In the genomic region with DNA sequence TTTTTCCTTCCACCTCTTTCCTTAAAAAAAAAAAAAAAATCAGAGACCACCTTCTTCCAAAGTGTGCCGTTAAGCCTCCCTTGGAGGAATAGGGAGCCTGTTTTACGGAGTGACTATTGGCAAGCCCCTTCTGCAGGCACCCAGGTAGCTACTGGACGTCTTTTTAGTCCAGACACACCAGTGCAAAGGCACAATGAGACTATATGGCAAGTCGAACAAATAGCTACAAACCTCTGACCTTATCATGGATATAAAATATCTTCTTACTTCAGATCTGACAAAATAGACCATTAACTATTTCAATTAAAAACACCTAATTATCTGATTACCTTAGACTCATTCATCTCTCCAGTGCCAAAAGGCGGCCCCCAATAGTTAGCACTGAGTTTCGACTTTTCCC, we compare ENCODE assay signal across 7 mouse cellular contexts. TPM values are rescaled to one million over a fixed set of nuclear protein-coding genes. Genes with fewer than 3 reads are reported as not detected.
A peak's percentile ranks its signal among the peaks of the same experiment; 100 is the strongest.
DNase-seq lines count a peak whose midpoint lies in the region; ATAC-seq and TF ChIP-seq lines count a peak whose summit lies in the region.

No protein-coding gene starts in this region.

- no peak for ATAC-seq in lung, embryonic 14.5 days (ENCODE audit: insufficient read depth)
- no peak for ATAC-seq in forebrain, embryonic 13.5 days
- no peak for ATAC-seq in intestine, embryonic 16.5 days

- no peaks in the 10 kb centered on the region for H3K36me3 ChIP-seq in lung, embryonic 14.5 days (ENCODE audit: insufficient read depth)
- no peaks in the 10 kb centered on the region for H3K36me3 ChIP-seq in forebrain, embryonic 13.5 days (ENCODE audit: poor library complexity, severe bottlenecking)
- H3K36me3 ChIP-seq in intestine, embryonic 16.5 days (ENCODE audit: control insufficient read depth, insufficient read depth, low read length) = no peaks in the 10 kb centered on the region

- no peak for DNase-seq in lung, embryonic 14.5 days
- DNase-seq in lung, postnatal 10 days = no peak
- no peak for DNase-seq in thymus, postnatal 36 days
- DNase-seq in adrenal gland, postnatal 14 days = no peak

- TF ChIP-seq POLR2A in olfactory bulb, adult 2 months (IDR thresholded peaks at IDR 0.05; ENCODE audit: insufficient read depth, low read depth, low read length) = no peak

- H3K9ac ChIP-seq in lung, embryonic 14.5 days = peak overlapping the region; percentile 81
- peak overlapping the region; percentile 75 for H3K9ac ChIP-seq in forebrain, embryonic 13.5 days
- no peak overlapping the region for H3K9ac ChIP-seq in intestine, embryonic 16.5 days (ENCODE audit: low read depth, low read length)

- peak overlapping the region; percentile 83 for H3K4me2 ChIP-seq in lung, embryonic 14.5 days
- peak overlapping the region; percentile 78 for H3K4me2 ChIP-seq in forebrain, embryonic 13.5 days
- H3K4me2 ChIP-seq in intestine, embryonic 16.5 days (ENCODE audit: low read depth, low read length) = peak overlapping the region; percentile 19; the same call in 1 of the 2 replicates

- no peak for TF ChIP-seq CTCF in lung, embryonic 14.5 days (IDR thresholded peaks at IDR 0.05; ENCODE audit: low read depth)
- no peak for TF ChIP-seq CTCF in olfactory bulb, adult 2 months (IDR thresholded peaks at IDR 0.05; ENCODE audit: insufficient read depth, low read depth, low read length)

- H3K9me3 ChIP-seq in lung, embryonic 14.5 days (ENCODE audit: low read depth, low read length) = no peaks in the 10 kb centered on the region
- H3K9me3 ChIP-seq in forebrain, embryonic 13.5 days (replicated peaks) = no peaks in the 10 kb centered on the region
- H3K9me3 ChIP-seq in intestine, embryonic 16.5 days (ENCODE audit: control insufficient read depth, low read length) = no peaks in the 10 kb centered on the region

- peak overlapping the region; percentile 85 for H3K4me3 ChIP-seq in lung, embryonic 14.5 days (ENCODE audit: low read depth, low read length)
- peak overlapping the region; percentile 58 for H3K4me3 ChIP-seq in forebrain, embryonic 13.5 days
- H3K4me3 ChIP-seq in intestine, embryonic 16.5 days (ENCODE audit: low read length) = no peak overlapping the region; the same call in 1 of the 2 replicates
- H3K4me3 ChIP-seq in olfactory bulb, adult 2 months (ENCODE audit: insufficient read depth, low read depth, low read length) = peak overlapping the region; percentile 75

- 5% methylated on average over 6 of the region's 6 CpGs for WGBS in lung, embryonic 14.5 days
- 2% methylated on average over 6 of the region's 6 CpGs for WGBS in forebrain, embryonic 13.5 days
- 19% methylated on average over 6 of the region's 6 CpGs for WGBS in intestine, embryonic 16.5 days
- 11% methylated on average over 6 of the region's 6 CpGs for WGBS in olfactory bulb, adult 2 months

- H3K27me3 ChIP-seq in lung, embryonic 14.5 days (ENCODE audit: insufficient read depth, low read length) = 0 out of 2 replicates have a peak, but pooled peaks cover 3% of the 10 kb centered on the region
- H3K27me3 ChIP-seq in forebrain, embryonic 13.5 days = no peaks in the 10 kb centered on the region
- H3K27me3 ChIP-seq in intestine, embryonic 16.5 days (replicated peaks; ENCODE audit: control insufficient read depth, insufficient read depth, low read length) = peaks cover 11% of the 10 kb centered on the region; the same call in 1 of the 2 replicates

- H3K4me1 ChIP-seq in lung, embryonic 14.5 days (ENCODE audit: insufficient read depth) = peaks cover 9% of the 10 kb centered on the region; the same call in 1 of the 2 replicates
- peaks cover 34% of the 10 kb centered on the region for H3K4me1 ChIP-seq in forebrain, embryonic 13.5 days
- H3K4me1 ChIP-seq in intestine, embryonic 16.5 days (ENCODE audit: control insufficient read depth, insufficient read depth, low read length) = 0 out of 2 replicates have a peak, but pooled peaks cover 4% of the 10 kb centered on the region
- H3K4me1 ChIP-seq in olfactory bulb, adult 2 months (ENCODE audit: control insufficient read depth, insufficient read depth, low read length) = peaks cover 2% of the 10 kb centered on the region; the same call in 1 of the 2 replicates

- H3K27ac ChIP-seq in lung, embryonic 14.5 days (ENCODE audit: low read depth) = peak overlapping the region; percentile 99
- peak overlapping the region; percentile 83 for H3K27ac ChIP-seq in forebrain, embryonic 13.5 days
- peak overlapping the region; percentile 83 for H3K27ac ChIP-seq in intestine, embryonic 16.5 days (ENCODE audit: low read length)
- H3K27ac ChIP-seq in olfactory bulb, adult 2 months (ENCODE audit: insufficient read depth, low read depth, low read length) = peak overlapping the region; percentile 97

RNA-seq across cellular contexts. Expression of gene Zeb2, which starts 2.0 kb away (rescaled TPM):
- 90.1 and 90.4 TPM in 2 replicates for polyA plus RNA-seq in lung, embryonic 14.5 days (2014; fragmentation: Nextera tagmentation; extraction: Ambion mirVana)
- 74.7 and 85.4 TPM in 2 replicates for polyA plus RNA-seq in forebrain, embryonic 13.5 days (2015; fragmentation: Nextera tagmentation; extraction: Ambion mirVana)
- 26.9 and 30.9 TPM in 2 replicates for polyA plus RNA-seq in intestine, embryonic 16.5 days (2015; fragmentation: Nextera tagmentation; extraction: Ambion mirVana)
- polyA plus RNA-seq in olfactory bulb, adult 2 months (2012; ENCODE audit: insufficient read depth, insufficient read length, low replicate concordance, missing spikeins) = 125 and 1,127 TPM in 2 replicates
- total RNA-seq in adrenal gland, postnatal 14 days (2021) = 153 and 158 TPM in 2 replicates

Comparison
In these comparisons a context has a peak if more than half of its experiments do, and no peak if none do; other contexts are left out.
1. H3K4me2 ChIP-seq: peak in every context shown above with its lines; median percentile 83 in lung, embryonic 14.5 days; 78 in forebrain, embryonic 13.5 days; 19 in intestine, embryonic 16.5 days.